19 mouse cellular contexts compared by ENCODE assay signal in the genomic region with DNA sequence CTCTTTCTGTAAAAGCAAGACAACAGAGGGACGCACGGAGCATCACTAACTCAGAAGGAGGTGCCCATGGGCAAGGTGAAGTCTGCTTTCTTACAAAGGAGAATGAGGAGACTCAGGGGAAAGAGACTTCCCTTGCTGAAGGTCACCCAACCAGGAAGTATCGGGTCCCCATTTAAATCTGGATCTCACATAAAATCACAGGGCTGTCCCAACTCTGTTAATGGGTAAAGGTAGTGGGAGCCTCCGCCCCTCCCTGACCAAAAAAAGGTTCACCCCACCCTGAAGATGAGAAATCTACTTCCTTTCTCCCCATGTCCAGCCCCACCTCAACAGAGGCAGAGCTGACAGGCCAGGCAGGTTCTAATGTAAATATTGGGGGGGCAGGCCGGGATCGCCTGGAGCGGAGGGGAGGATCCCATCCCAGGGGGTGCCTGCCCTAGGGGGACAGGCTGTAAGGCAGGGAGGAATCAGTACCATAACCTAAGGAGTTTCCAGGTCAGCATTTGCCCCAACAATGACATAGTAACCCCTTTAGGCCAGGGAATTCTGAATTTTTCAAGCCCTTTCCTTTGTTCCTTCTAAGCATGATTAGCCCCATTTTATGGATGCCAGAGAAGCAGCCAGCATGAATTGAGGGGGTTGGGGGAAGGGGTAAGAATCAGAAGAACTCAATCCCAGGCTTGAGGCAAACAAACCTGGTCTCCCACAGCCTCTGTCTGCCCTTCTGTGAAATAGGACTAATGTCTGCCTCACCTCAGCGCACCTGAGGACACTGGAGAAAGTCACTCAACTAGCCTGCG. TPM values are rescaled to one million over a fixed set of nuclear protein-coding genes. Genes with fewer than 3 reads are reported as not detected.
DNase-seq lines count a peak whose midpoint lies in the region; ATAC-seq and TF ChIP-seq lines count a peak whose summit lies in the region.
"Had no signal": no experiment of that assay in that cellular context is flagged by ENCODE, and none has a peak within 500 bp of the region (broad histone marks: within the 10 kb centered on the region; RNA-seq: fewer than 3 reads in every experiment).

No protein-coding gene starts in this region.

- TF ChIP-seq CTCF in lung, embryonic 14.5 days (IDR thresholded peaks at IDR 0.05; ENCODE audit: low read depth): no peak

- H3K27ac ChIP-seq in lung, embryonic 14.5 days (ENCODE audit: low read depth): peak overlapping the region; percentile 33; the same call in 1 of the 2 replicates
- H3K27ac ChIP-seq in ES-E14 (ENCODE audit: insufficient read depth, low read depth, low read length, poor library complexity, severe bottlenecking): peak overlapping the region; percentile 95
- H3K27ac ChIP-seq in embryonic facial prominence, embryonic 14.5 days (replicated peaks; ENCODE audit: low read depth, low read length): peak overlapping the region; percentile 77
- peak overlapping the region; percentile 93 for H3K27ac ChIP-seq in stomach, embryonic 15.5 days
- H3K27ac ChIP-seq: layer of hippocampus, adult 2 months; limb, embryonic 12.5 days; neural tube, embryonic 15.5 days had no signal

- no peaks in the 10 kb centered on the region for H3K36me3 ChIP-seq in lung, embryonic 14.5 days (ENCODE audit: insufficient read depth)
- H3K36me3 ChIP-seq in ES-E14 (ENCODE audit: control insufficient read depth, insufficient read depth, low read length, poor library complexity, severe bottlenecking): peaks cover 4% of the 10 kb centered on the region; the same call in 1 of the 2 replicates
- 0 out of 2 replicates have a peak, but pooled peaks cover 3% of the 10 kb centered on the region for H3K36me3 ChIP-seq in embryonic facial prominence, embryonic 14.5 days (ENCODE audit: control insufficient read depth, insufficient read depth, low read length)
- H3K36me3 ChIP-seq in stomach, embryonic 15.5 days: no peaks in the 10 kb centered on the region
- H3K36me3 ChIP-seq: embryonic facial prominence, embryonic 12.5 days; neural tube, embryonic 15.5 days had no signal

- H3K4me1 ChIP-seq in lung, embryonic 14.5 days (ENCODE audit: insufficient read depth): peaks cover 26% of the 10 kb centered on the region
- H3K4me1 ChIP-seq in ES-E14 (ENCODE audit: control insufficient read depth in 2 of 2, insufficient read depth in 2 of 2, low read length in 2 of 2, poor library complexity in 1 of 2): peaks cover 13 to 38% of the 10 kb centered on the region in 2 experiments
- H3K4me1 ChIP-seq in embryonic facial prominence, embryonic 14.5 days (ENCODE audit: control insufficient read depth, insufficient read depth, low read length): peaks cover 16% of the 10 kb centered on the region
- H3K4me1 ChIP-seq in stomach, embryonic 15.5 days: peaks cover 41% of the 10 kb centered on the region

- H3K4me2 ChIP-seq in lung, embryonic 14.5 days: peak overlapping the region; percentile 18; the same call in 1 of the 2 replicates
- H3K4me2 ChIP-seq in embryonic facial prominence, embryonic 14.5 days (ENCODE audit: low read depth, low read length): no peak overlapping the region
- H3K4me2 ChIP-seq in stomach, embryonic 15.5 days: peak overlapping the region; percentile 41
- H3K4me2 ChIP-seq: embryonic facial prominence, embryonic 12.5 days; heart, embryonic 11.5 days; limb, embryonic 12.5 days; neural tube, embryonic 15.5 days had no signal

- no peak for ATAC-seq in lung, embryonic 14.5 days (ENCODE audit: insufficient read depth)
- ATAC-seq in embryonic facial prominence, embryonic 14.5 days (ENCODE audit: low read depth): no peak
- peak; percentile 11; the same call in 1 of the 2 replicates for ATAC-seq in stomach, embryonic 15.5 days (ENCODE audit: insufficient read depth, low FRiP score, low read depth)
- ATAC-seq: CD4-positive, CD25-positive, alpha-beta regulatory T cell, adult 4 months; liver, postnatal 0 days had no signal

- 61% methylated on average over 9 of the region's 9 CpGs for WGBS in lung, embryonic 14.5 days
- 68% methylated on average over 9 of the region's 9 CpGs for WGBS in embryonic facial prominence, embryonic 14.5 days
- 63% methylated on average over 9 of the region's 9 CpGs for WGBS in stomach, embryonic 15.5 days

- in situ Hi-C loops in ES-E14 (cut with MboI; ENCODE audit: low sequenced_read_pairs in 2 of 2, unreplicated experiment in 2 of 2): no loop called here

- no peaks in the 10 kb centered on the region for H3K9me3 ChIP-seq in lung, embryonic 14.5 days (ENCODE audit: low read depth, low read length)
- H3K9me3 ChIP-seq in ES-E14 (ENCODE audit: control insufficient read depth, insufficient read depth, low read depth, low read length): no peaks in the 10 kb centered on the region
- H3K9me3 ChIP-seq in embryonic facial prominence, embryonic 14.5 days (ENCODE audit: control insufficient read depth, low read length): no peaks in the 10 kb centered on the region
- no peaks in the 10 kb centered on the region for H3K9me3 ChIP-seq in stomach, embryonic 15.5 days
- H3K9me3 ChIP-seq: embryonic facial prominence, embryonic 12.5 days; limb, embryonic 12.5 days; neural tube, embryonic 15.5 days had no signal

- no peak overlapping the region for H3K4me3 ChIP-seq in lung, embryonic 14.5 days (ENCODE audit: low read depth, low read length)
- peak overlapping the region; percentile 59 for H3K4me3 ChIP-seq in ES-E14 (ENCODE audit: insufficient read depth in 1 of 2, low read depth in 1 of 2, low read length in 2 of 2, poor library complexity in 1 of 2, severe bottlenecking in 1 of 2)
- no peak overlapping the region for H3K4me3 ChIP-seq in embryonic facial prominence, embryonic 14.5 days (ENCODE audit: low read depth, low read length)
- no peak overlapping the region for H3K4me3 ChIP-seq in stomach, embryonic 15.5 days (replicated peaks)
- H3K4me3 ChIP-seq: embryonic facial prominence, embryonic 12.5 days; layer of hippocampus, adult 2 months; limb, embryonic 12.5 days; neural tube, embryonic 15.5 days had no signal

- H3K9ac ChIP-seq in lung, embryonic 14.5 days: peak overlapping the region; percentile 0; the same call in 1 of the 2 replicates
- peak overlapping the region; percentile 49 for H3K9ac ChIP-seq in ES-E14 (ENCODE audit: insufficient read depth, low read depth, low read length, poor library complexity, severe bottlenecking)
- no peak overlapping the region for H3K9ac ChIP-seq in embryonic facial prominence, embryonic 14.5 days (ENCODE audit: low read depth, low read length)
- H3K9ac ChIP-seq in stomach, embryonic 15.5 days: no peak overlapping the region
- H3K9ac ChIP-seq: embryonic facial prominence, embryonic 12.5 days; limb, embryonic 12.5 days; liver, postnatal 0 days; neural tube, embryonic 15.5 days had no signal

- 0 out of 2 replicates have a peak, but pooled peaks cover 3% of the 10 kb centered on the region for H3K27me3 ChIP-seq in lung, embryonic 14.5 days (ENCODE audit: insufficient read depth, low read length)
- H3K27me3 ChIP-seq in embryonic facial prominence, embryonic 14.5 days (replicated peaks; ENCODE audit: control insufficient read depth, insufficient read depth, low read length): no peaks in the 10 kb centered on the region
- H3K27me3 ChIP-seq in stomach, embryonic 15.5 days (replicated peaks): no peaks in the 10 kb centered on the region
- H3K27me3 ChIP-seq: embryonic facial prominence, embryonic 12.5 days; neural tube, embryonic 15.5 days had no signal

- DNase-seq in lung, embryonic 14.5 days: no peak
- no peak for DNase-seq in lung, postnatal 14 days
- DNase-seq in ES-E14 (ENCODE audit: low read depth, low spot score): no peak
- no peak for DNase-seq in embryonic facial prominence, embryonic 14.5 days (ENCODE audit: low spot score)
- no peak for DNase-seq in thymus, postnatal 25 days
- DNase-seq in cerebellum, adult 9-10 months: no peak
- DNase-seq: cerebellum, adult 11 months; cerebellum, postnatal 36 days; gastrocnemius, postnatal 36 days; heart, postnatal 36 days; liver, postnatal 0 days had no signal

TF ChIP-seq in ES-E14, 5 proteins besides CTCF, POLR2A, EP300 and RAD21:
- 0 out of 2 replicates have a peak, but pooled peaks have one; percentile 34 for TF ChIP-seq ZNF384 (IDR thresholded peaks at IDR 0.05; ENCODE audit: low read depth, low read length)
- TF ChIP-seq MAFK (IDR thresholded peaks at IDR 0.05; ENCODE audit: insufficient read depth, low read depth, low read length): no peak

RNA-seq across cellular contexts. Expression of gene C77080, which starts 28.4 kb away (rescaled TPM):
- polyA plus RNA-seq in lung, embryonic 14.5 days (2014; fragmentation: Nextera tagmentation; extraction: Ambion mirVana): 2.8 and 3.2 TPM in 2 replicates
- 14.4 and 22.5 TPM in 2 replicates for total RNA-seq in ES-E14 (2012; rRNA removed)
- 6.1 and 6.2 TPM in 2 replicates for polyA plus RNA-seq in embryonic facial prominence, embryonic 14.5 days (2014; fragmentation: Nextera tagmentation; extraction: Ambion mirVana)
- polyA plus RNA-seq in stomach, embryonic 15.5 days (2015; fragmentation: Nextera tagmentation; extraction: Ambion mirVana): 11.8 and 12.6 TPM in 2 replicates

RNA-seq across cellular contexts. Expression of gene Yars, which starts 43.2 kb away (rescaled TPM):
- 84.4 and 92.2 TPM in 2 replicates for polyA plus RNA-seq in lung, embryonic 14.5 days (2014; fragmentation: Nextera tagmentation; extraction: Ambion mirVana)
- total RNA-seq in ES-E14 (2012; rRNA removed): 125 and 136 TPM in 2 replicates
- 74.9 and 78.3 TPM in 2 replicates for polyA plus RNA-seq in embryonic facial prominence, embryonic 14.5 days (2014; fragmentation: Nextera tagmentation; extraction: Ambion mirVana)
- 72.3 and 80.0 TPM in 2 replicates for polyA plus RNA-seq in stomach, embryonic 15.5 days (2015; fragmentation: Nextera tagmentation; extraction: Ambion mirVana)

RNA-seq across cellular contexts. Expression of gene S100pbp, which starts 43.2 kb away (rescaled TPM):
- polyA plus RNA-seq in lung, embryonic 14.5 days (2014; fragmentation: Nextera tagmentation; extraction: Ambion mirVana): 17.3 and 18.1 TPM in 2 replicates
- 25.5 and 25.7 TPM in 2 replicates for total RNA-seq in ES-E14 (2012; rRNA removed)
- polyA plus RNA-seq in embryonic facial prominence, embryonic 14.5 days (2014; fragmentation: Nextera tagmentation; extraction: Ambion mirVana): 12.6 and 15.5 TPM in 2 replicates
- 13.1 and 14.1 TPM in 2 replicates for polyA plus RNA-seq in stomach, embryonic 15.5 days (2015; fragmentation: Nextera tagmentation; extraction: Ambion mirVana)

RNA-seq across cellular contexts. Expression of gene Sync, which starts 54.7 kb away (rescaled TPM):
- 0.33 and 0.54 TPM in 2 replicates for polyA plus RNA-seq in lung, embryonic 14.5 days (2014; fragmentation: Nextera tagmentation; extraction: Ambion mirVana)
- 2.0 and 2.1 TPM in 2 replicates for total RNA-seq in ES-E14 (2012; rRNA removed)
- polyA plus RNA-seq in embryonic facial prominence, embryonic 14.5 days (2014; fragmentation: Nextera tagmentation; extraction: Ambion mirVana): 7.9 and 11.7 TPM in 2 replicates
- polyA plus RNA-seq in stomach, embryonic 15.5 days (2015; fragmentation: Nextera tagmentation; extraction: Ambion mirVana): 2.0 and 2.1 TPM in 2 replicates
- total RNA-seq: megakaryocyte-erythroid progenitor cell, adult 5-6 weeks had no signal
- polyA plus RNA-seq: liver, postnatal 0 days had no signal

Comparison
In these comparisons a context has a peak if more than half of its experiments do, and no peak if none do; other contexts are left out.
1. H3K27ac ChIP-seq: peak in every context shown above with its lines; median percentile 95 in ES-E14; 93 in stomach, embryonic 15.5 days; 77 in embryonic facial prominence, embryonic 14.5 days; 33 in lung, embryonic 14.5 days.
2. H3K4me3 ChIP-seq: peak in ES-E14 (2 of 2); none in lung, embryonic 14.5 days (single experiment), embryonic facial prominence, embryonic 14.5 days (single experiment) and stomach, embryonic 15.5 days (single experiment).
3. H3K9ac ChIP-seq: peak in lung, embryonic 14.5 days (single experiment) and ES-E14 (single experiment); none in embryonic facial prominence, embryonic 14.5 days (single experiment) and stomach, embryonic 15.5 days (single experiment).